Mouse (Mus musculus) kidney, adult 2 months (tissue): ENCODE measurements around the gene Arpc4. TPM values are rescaled to one million over a fixed set of nuclear protein-coding genes. Genes with fewer than 3 reads are reported as not detected.

Experiments used
- DNase-seq: peaks from one replicate; pipeline ENCODE4 v3.0.0; 2021
- H3K27ac ChIP-seq: fragments of 200-500 bp; 2 replicates; pipeline ENCODE4 v1.5.1; 2012; ENCODE audit warnings: low read depth, low read length, control low read depth, inconsistent platforms; ENCODE audit not compliant: insufficient read depth
- H3K27me3 ChIP-seq: fragments of 200-500 bp; replicated peaks from 2 replicates; pipeline ENCODE4 v1.6.1; 2012; ENCODE audit warnings: mild to moderate bottlenecking, moderate library complexity, low read length, inconsistent platforms; ENCODE audit not compliant: control insufficient read depth, insufficient read depth
- H3K36me3 ChIP-seq: fragments of 200-500 bp; 2 replicates; pipeline ENCODE4 v1.6.1; 2012; ENCODE audit warnings: mild to moderate bottlenecking, moderate library complexity, low read length, inconsistent platforms; ENCODE audit not compliant: control insufficient read depth, insufficient read depth
- H3K4me1 ChIP-seq: fragments of 200-500 bp; 2 replicates; pipeline ENCODE4 v1.6.1; 2011; ENCODE audit warnings: low read length; ENCODE audit not compliant: control insufficient read depth, insufficient read depth
- H3K4me3 ChIP-seq: fragments of 200-500 bp; 2 replicates; pipeline ENCODE4 v1.5.1; 2011; ENCODE audit warnings: mild to moderate bottlenecking, low read depth, low read length, control low read depth; ENCODE audit not compliant: insufficient read depth
- CTCF ChIP-seq: fragments of 200-500 bp; conservative IDR thresholded peaks from 2 replicates; pipeline ENCODE4 v1.5.1; 2011; ENCODE audit warnings: low read depth, mild to moderate bottlenecking, control low read depth, low read length, moderate library complexity, mixed read lengths; ENCODE audit not compliant: insufficient read depth, insufficient read length
- POLR2A ChIP-seq: fragments of 200-500 bp; IDR thresholded peaks from one replicate; pipeline ENCODE4 v1.6.1; 2011; ENCODE audit warnings: low read depth, low read length, control low read depth
- WGBS: fragments of 180-500 bp; shearing (Covaris S2); methylation state at CpG from one replicate; pipeline ENCODE4 v1.1.7; 2018; 5-methylcytosine and 5-hydroxymethylcytosine counted together
- polyA plus RNA-seq: library from polyadenylated mRNA; depleted of rRNA; stranded (reverse); fragments of >200 nt; gene quantifications from 2 replicates; pipeline ENCODE4 v1.2.3, GENCODE M21; 2012

Arpc4 gene
- polyA plus RNA-seq, 1 experiment = 79.1 TPM

- Histone ChIP-seq H3K27me3 (no peaks in the 10 kb centered on the region), H3K27ac (peak overlapping the region; percentile 4; the same call in 1 of the 2 replicates), H3K4me3 (no peak overlapping the region), H3K36me3 (no peaks in the 10 kb centered on the region), H3K4me1 (peaks cover 8% of the 10 kb centered on the region; the same call in 1 of the 2 replicates)
- no peak for TF ChIP-seq POLR2A
- no peak for TF ChIP-seq CTCF
- DNase-seq = peak; percentile 66
- WGBS = 68% methylated on average over 12 of the region's 12 CpGs
Observed at GRCm38 (mm10) chr6:113404649-113405448, 26.9 kb downstream of the Arpc4 start.

- TF ChIP-seq CTCF (no peak), POLR2A (no peak)
- no peak overlapping the region for H3K27ac ChIP-seq
- no peak overlapping the region for H3K4me3 ChIP-seq
- DNase-seq = no peak
- H3K27me3 ChIP-seq = no peaks in the 10 kb centered on the region
- peaks cover 8% of the 10 kb centered on the region; the same call in 1 of the 2 replicates for H3K4me1 ChIP-seq
- WGBS = 81% methylated on average over 6 of the region's 6 CpGs
- H3K36me3 ChIP-seq = no peaks in the 10 kb centered on the region
Observed at GRCm38 (mm10) chr6:113405483-113405882, 27.6 kb downstream of the Arpc4 start.

- Histone ChIP-seq H3K4me3 (no peak overlapping the region), H3K4me1 (peaks cover 8% of the 10 kb centered on the region; the same call in 1 of the 2 replicates), H3K27me3 (no peaks in the 10 kb centered on the region), H3K27ac (no peak overlapping the region), H3K36me3 (no peaks in the 10 kb centered on the region)
- WGBS = 76% methylated on average over 9 of the region's 9 CpGs
- DNase-seq = peak; percentile 35
- TF ChIP-seq POLR2A = no peak
- peak; percentile 46; the same call in 1 of the 2 replicates for TF ChIP-seq CTCF
Observed at GRCm38 (mm10) chr6:113406683-113407082, 28.8 kb downstream of the Arpc4 start.

- 89% methylated on average over 1 of the region's 1 CpGs for WGBS
- TF ChIP-seq CTCF (no peak), POLR2A (no peak)
- Histone ChIP-seq H3K4me1 (no peaks in the 10 kb centered on the region), H3K27me3 (no peaks in the 10 kb centered on the region), H3K4me3 (no peak overlapping the region), H3K36me3 (no peaks in the 10 kb centered on the region), H3K27ac (no peak overlapping the region)
- no peak for DNase-seq
Observed at GRCm38 (mm10) chr6:113410001-113410400, 32.1 kb downstream of the Arpc4 start.

GRCm38 (mm10) chr6:113416416-113416815 is 38.5 kb downstream of the Arpc4 start:
- TF ChIP-seq POLR2A = no peak
- no peak for TF ChIP-seq CTCF
- Histone ChIP-seq H3K36me3 (no peaks in the 10 kb centered on the region), H3K4me3 (no peak overlapping the region), H3K4me1 (peaks cover 15% of the 10 kb centered on the region; the same call in 1 of the 2 replicates), H3K27me3 (no peaks in the 10 kb centered on the region), H3K27ac (no peak overlapping the region)
- DNase-seq = no peak
- WGBS = 56% methylated on average over 5 of the region's 5 CpGs

GRCm38 (mm10) chr6:113418441-113419198 is 40.7 kb downstream of the Arpc4 start:
- Histone ChIP-seq H3K27ac (peak overlapping the region; percentile 71), H3K27me3 (no peaks in the 10 kb centered on the region), H3K4me1 (peaks cover 15% of the 10 kb centered on the region; the same call in 1 of the 2 replicates), H3K4me3 (peak overlapping the region; percentile 78), H3K36me3 (no peaks in the 10 kb centered on the region)
- WGBS = 8% methylated on average over 16 of the region's 16 CpGs
- TF ChIP-seq POLR2A (peak; percentile 8), CTCF (no peak)
- DNase-seq = no peak

- peak; percentile 98 for DNase-seq
- Histone ChIP-seq H3K27ac (peak within 1 kb of the TSS; percentile 71), H3K4me3 (peak within 1 kb of the TSS; percentile 78), H3K4me1 (peaks cover 15% of the 10 kb centered on the region; the same call in 1 of the 2 replicates), H3K27me3 (no peaks in the 10 kb centered on the region), H3K36me3 (no peaks in the 10 kb centered on the region)
- under 1% methylated on average over 25 of the region's 25 CpGs for WGBS
- TF ChIP-seq CTCF = no peak
- peak; percentile 72 for TF ChIP-seq POLR2A
Observed at GRCm38 (mm10) chr6:113419199-113419587, 41.3 kb downstream of the Arpc4 start, which contains the start of gene Rpusd3. Gene Rpusd3 (minus strand): TSS chr6:113419340.
